Mouse (Mus musculus): ENCODE measurements around the gene Wdr91.
A peak's percentile ranks its signal among the peaks of the same experiment; 100 is the strongest.

Gene Wdr91

GRCm38 (mm10) chr6:34914462-34914861 lies 3.8 kb upstream of the Wdr91 start:
- DNase-seq: no peak

- no peak for DNase-seq
Observed at GRCm38 (mm10) chr6:34913341-34914040, 2.8 kb upstream of the Wdr91 start.

- no peak for DNase-seq
Observed at GRCm38 (mm10) chr6:34909631-34910345, 888 bp downstream of the Wdr91 start.

GRCm38 (mm10) chr6:34907696-34908260 lies 2.9 kb downstream of the Wdr91 start:
- DNase-seq: no peak

GRCm38 (mm10) chr6:34907121-34907614 lies 3.5 kb downstream of the Wdr91 start:
- no peak for DNase-seq

- no peak for DNase-seq
Observed at GRCm38 (mm10) chr6:34906661-34907060, 4.0 kb downstream of the Wdr91 start.

GRCm38 (mm10) chr6:34906125-34906524 lies 4.6 kb downstream of the Wdr91 start:
- DNase-seq: no peak

- DNase-seq: no peak
Observed at GRCm38 (mm10) chr6:34904361-34904760, 6.3 kb downstream of the Wdr91 start.

GRCm38 (mm10) chr6:34903851-34904250 lies 6.8 kb downstream of the Wdr91 start:
- no peak for DNase-seq

- DNase-seq: no peak
Observed at GRCm38 (mm10) chr6:34903441-34903840, 7.2 kb downstream of the Wdr91 start.

- DNase-seq: no peak
Observed at GRCm38 (mm10) chr6:34902578-34902977, 8.1 kb downstream of the Wdr91 start.

GRCm38 (mm10) chr6:34901911-34902444 lies 8.7 kb downstream of the Wdr91 start:
- DNase-seq: no peak

GRCm38 (mm10) chr6:34900990-34901389 lies 9.7 kb downstream of the Wdr91 start:
- DNase-seq: no peak

- no peak for DNase-seq
Observed at GRCm38 (mm10) chr6:34899127-34899526, 11.5 kb downstream of the Wdr91 start.

GRCm38 (mm10) chr6:34896168-34896780 lies 14.4 kb downstream of the Wdr91 start:
- no peak for DNase-seq

GRCm38 (mm10) chr6:34895569-34895968 lies 15.1 kb downstream of the Wdr91 start:
- no peak for DNase-seq

- DNase-seq: no peak
Observed at GRCm38 (mm10) chr6:34889185-34889584, 21.5 kb downstream of the Wdr91 start.

- DNase-seq: peak; percentile 55
Observed at GRCm38 (mm10) chr6:34887131-34887850, 23.4 kb downstream of the Wdr91 start.

- no peak for DNase-seq
Observed at GRCm38 (mm10) chr6:34884724-34885123, 26.0 kb downstream of the Wdr91 start.

- peak; percentile 57 for DNase-seq
Observed at GRCm38 (mm10) chr6:34879911-34880475, 30.7 kb downstream of the Wdr91 start.

- DNase-seq: no peak
Observed at GRCm38 (mm10) chr6:34879101-34879740, 31.5 kb downstream of the Wdr91 start.

All from embryo, embryonic 11 days (tissue).